Mouse (Mus musculus) spleen, adult 2 months (tissue): Measurements from ENCODE around the gene Gm45234.

ENCODE experiments used
- CTCF ChIP-seq: fragments of 200-500 bp; IDR thresholded peaks from 2 replicates; pipeline ENCODE4 v1.5.1; 2011; ENCODE audit warnings: mild to moderate bottlenecking, inconsistent platforms; ENCODE audit not compliant: insufficient read depth, insufficient read length, insufficient replicate concordance; ENCODE audit errors: extremely low read depth
- POLR2A ChIP-seq: fragments of 200-500 bp; IDR thresholded peaks from 2 replicates; pipeline ENCODE4 v1.6.1; 2011; ENCODE audit warnings: low read depth, low read length, inconsistent platforms

- no peak for TF ChIP-seq POLR2A
- no peak for TF ChIP-seq CTCF
Measured at GRCm38 (mm10) chr6:124803061-124803460, 47.2 kb upstream of the Gm45234 start.
